Mouse (Mus musculus) spleen, embryonic (tissue): Measurements from ENCODE around the gene Gm21293.
"Not testable (repeated sequence)": the region's sequence is repeated elsewhere in the genome, so short reads cannot be mapped to it uniquely, and the experiment has no call there.

ENCODE experiments used
- CTCF ChIA-PET: fragments of 350-600 bp; sonication (Branson Sonifier 250); formaldehyde crosslinking; loops from one replicate; lab custom pipeline; 2022; lab: Charles Lee

The Gm21293 gene

GRCm38 (mm10) chr10:104142687-104143086 lies at the start of gene Gm21293:
Gene Gm21293 (plus strand): TSS chr10:104142987.
- CTCF ChIA-PET, result not testable (repeated sequence)

- CTCF ChIA-PET, result no interaction called here
Observed at GRCm38 (mm10) chr10:104110044-104110443, 32.7 kb upstream of the Gm21293 start.

- CTCF ChIA-PET, result no interaction called here
Observed at GRCm38 (mm10) chr10:104118312-104118711, 24.5 kb upstream of the Gm21293 start.

GRCm38 (mm10) chr10:104151197-104151596 lies 8.4 kb downstream of the Gm21293 start, which contains the start of gene Gm6763:
Gene Gm6763 (plus strand): TSS chr10:104151497.
- CTCF ChIA-PET, result not testable (repeated sequence)

- CTCF ChIA-PET, result not testable (repeated sequence)
Observed at GRCm38 (mm10) chr10:104159706-104160105, 16.9 kb downstream of the Gm21293 start, which contains the start of gene Gm8764. Gene Gm8764 (plus strand): TSS chr10:104160006.

GRCm38 (mm10) chr10:104168215-104168614 lies 25.4 kb downstream of the Gm21293 start, which contains the start of gene Gm21304:
Gene Gm21304 (plus strand): TSS chr10:104168515.
- CTCF ChIA-PET, result not testable (repeated sequence)

- CTCF ChIA-PET, result not testable (repeated sequence)
Observed at GRCm38 (mm10) chr10:104176724-104177123, 33.9 kb downstream of the Gm21293 start, which contains the start of gene Gm21312. Gene Gm21312 (plus strand): TSS chr10:104177024.

GRCm38 (mm10) chr10:104185233-104185632 lies 42.4 kb downstream of the Gm21293 start, which contains the start of gene Gm20765:
Gene Gm20765 (plus strand): TSS chr10:104185533.
- CTCF ChIA-PET, result not testable (repeated sequence)

GRCm38 (mm10) chr10:104193742-104194141 lies 51.0 kb downstream of the Gm21293 start, which contains the start of gene Gm4340:
Gene Gm4340 (plus strand): TSS chr10:104194042.
- CTCF ChIA-PET, result not testable (repeated sequence)
